Mouse (Mus musculus) lung, embryonic 14.5 days (tissue): Measurements from ENCODE around the gene Clmp. TPM values are rescaled to one million over a fixed set of nuclear protein-coding genes. Genes with fewer than 3 reads are reported as not detected.
"Not testable (repeated sequence)": the region's sequence is repeated elsewhere in the genome, so short reads cannot be mapped to it uniquely, and the experiment has no call there.

ENCODE experiments used
- ATAC-seq: fragments of 200-750 bp; cut with Nextera tagmentation; 2 replicates; pipeline ENCODE4 v1.8.0; 2017; ENCODE audit warnings: mild to moderate bottlenecking, moderate TSS enrichment, moderate library complexity; ENCODE audit not compliant: insufficient read depth
- DNase-seq: peaks from one replicate; pipeline ENCODE4 v3.0.0-alpha.2; 2015
- H3K27ac ChIP-seq: fragments of 300-500 bp; sonication (generic); 2 replicates; pipeline ENCODE4 v1.5.1; 2014; ENCODE audit warnings: low read depth, mild to moderate bottlenecking, moderate library complexity
- H3K27me3 ChIP-seq: fragments of 300-500 bp; sonication (generic); 2 replicates; pipeline ENCODE4 v1.6.1; 2014; ENCODE audit warnings: low read length, control low read depth; ENCODE audit not compliant: insufficient read depth
- H3K36me3 ChIP-seq: fragments of 300-500 bp; sonication (generic); 2 replicates; pipeline ENCODE4 v1.6.1; 2014; ENCODE audit warnings: control low read depth; ENCODE audit not compliant: insufficient read depth
- H3K4me1 ChIP-seq: fragments of 300-500 bp; sonication (generic); 2 replicates; pipeline ENCODE4 v1.6.1; 2014; ENCODE audit warnings: antibody characterized with exemption, control low read depth; ENCODE audit not compliant: insufficient read depth
- H3K4me2 ChIP-seq: fragments of 300-500 bp; sonication (generic); 2 replicates; pipeline ENCODE4 v1.6.1; 2014; ENCODE audit warnings: mild to moderate bottlenecking
- H3K4me3 ChIP-seq: fragments of 300-500 bp; sonication (generic); 2 replicates; pipeline ENCODE4 v1.5.1; 2014; ENCODE audit warnings: low read depth, low read length
- H3K9ac ChIP-seq: fragments of 300-500 bp; sonication (generic); 2 replicates; pipeline ENCODE4 v1.6.1; 2014
- H3K9me3 ChIP-seq: fragments of 300-500 bp; sonication (generic); 2 replicates; pipeline ENCODE4 v1.6.1; 2016; ENCODE audit warnings: low read depth, low read length, control low read depth
- CTCF ChIP-seq: IDR thresholded peaks from 2 replicates; pipeline ENCODE4 v1.5.1; 2016; ENCODE audit warnings: antibody characterized with exemption, low read depth
- WGBS: fragments of 180-500 bp; shearing (Covaris S2); extraction: QIAGEN DNeasy Blood & Tissue Kit; methylation state at CpG from one replicate; pipeline ENCODE4 v1.1.7; 2014; 5-methylcytosine and 5-hydroxymethylcytosine counted together
- polyA plus RNA-seq: library from polyadenylated mRNA; unstranded; fragments of >200 nt; fragmentation: Nextera tagmentation; extraction: Ambion mirVana; gene quantifications from 2 replicates; pipeline ENCODE4 v1.2.1, GENCODE M21; 2014

Clmp gene
- polyA plus RNA-seq, 1 experiment from 2014 or later = 20.6 TPM

DNA sequence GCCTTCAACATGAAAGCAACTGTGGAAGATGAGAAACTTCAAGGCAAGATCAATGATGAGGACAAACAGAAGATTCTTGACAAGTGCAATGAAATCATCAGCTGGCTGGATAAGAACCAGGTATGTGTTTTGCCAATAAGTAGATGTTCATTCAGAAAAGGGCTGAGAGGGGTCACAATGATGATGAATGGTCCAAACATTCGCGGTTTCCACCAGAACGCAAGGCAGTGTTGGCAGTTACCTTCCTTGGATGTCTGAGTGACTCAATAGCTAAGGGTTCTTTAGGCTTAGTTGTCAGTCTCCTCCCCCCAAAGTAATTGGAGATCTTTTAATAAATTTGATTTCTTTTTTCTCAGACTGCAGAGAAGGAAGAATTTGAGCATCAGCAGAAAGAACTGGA, 118.8 kb downstream of the Clmp start:
- H3K4me1 ChIP-seq, H3K27me3 ChIP-seq, H3K27ac ChIP-seq, H3K9me3 ChIP-seq, ATAC-seq, DNase-seq, H3K9ac ChIP-seq: not testable (repeated sequence)
- WGBS = 49% methylated on average over 3 of the region's 3 CpGs
- peaks cover 54% of the 10 kb centered on the region for H3K36me3 ChIP-seq
- peak overlapping the region; percentile 60 for H3K4me2 ChIP-seq
- peak overlapping the region; percentile 12; the same call in 1 of the 2 replicates for H3K4me3 ChIP-seq

DNA sequence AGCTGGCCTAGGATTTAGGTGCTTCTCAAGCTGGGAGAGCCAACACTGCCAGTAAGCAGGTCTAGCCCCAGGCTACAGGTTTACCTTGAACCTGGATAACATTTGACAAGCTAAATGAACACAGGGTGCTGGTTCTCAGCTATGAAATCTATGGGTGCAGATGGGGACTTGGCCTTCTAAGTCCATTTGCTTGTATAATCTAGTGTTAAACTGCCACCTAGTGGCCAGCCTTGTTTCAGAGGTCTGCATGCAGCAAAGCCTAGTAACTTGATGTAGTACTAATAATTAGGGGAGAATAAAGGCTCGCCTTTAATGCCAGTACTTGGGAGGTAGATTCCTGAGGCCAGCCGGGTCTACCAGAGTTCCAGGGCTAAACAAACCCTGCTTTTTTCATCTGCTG, 119.5 kb downstream of the Clmp start:
- WGBS = 23% methylated on average over 2 of the region's 2 CpGs
- Histone ChIP-seq H3K4me1 (no peaks in the 10 kb centered on the region), H3K4me2 (peak overlapping the region; percentile 60), H3K4me3 (peak overlapping the region; percentile 17), H3K27ac (no peak overlapping the region), H3K9me3 (no peaks in the 10 kb centered on the region), H3K27me3 (no peaks in the 10 kb centered on the region), H3K36me3 (peaks cover 54% of the 10 kb centered on the region), H3K9ac (0 out of 2 replicates have a peak overlapping the region, but pooled peaks have one; percentile 18)
- no peak for ATAC-seq
- DNase-seq = peak; percentile 90
- TF ChIP-seq CTCF = peak; percentile 69

- H3K9ac ChIP-seq = no peak overlapping the region
- no peaks in the 10 kb centered on the region for H3K27me3 ChIP-seq
- DNase-seq (peak; percentile 87), ATAC-seq (peak; percentile 66)
- H3K9me3 ChIP-seq = no peaks in the 10 kb centered on the region
- H3K27ac ChIP-seq = peak overlapping the region; percentile 59; the same call in 1 of the 2 replicates
- H3K4me2 ChIP-seq = no peak overlapping the region; the same call in 1 of the 2 replicates
- TF ChIP-seq CTCF = peak; percentile 48
- 12% methylated on average over 5 of the region's 5 CpGs for WGBS
- H3K36me3 ChIP-seq = peaks cover 54% of the 10 kb centered on the region
- no peaks in the 10 kb centered on the region for H3K4me1 ChIP-seq
- H3K4me3 ChIP-seq = no peak overlapping the region
Observed at GRCm38 (mm10) chr9:40806440-40807288, 120.9 kb downstream of the Clmp start.

DNA sequence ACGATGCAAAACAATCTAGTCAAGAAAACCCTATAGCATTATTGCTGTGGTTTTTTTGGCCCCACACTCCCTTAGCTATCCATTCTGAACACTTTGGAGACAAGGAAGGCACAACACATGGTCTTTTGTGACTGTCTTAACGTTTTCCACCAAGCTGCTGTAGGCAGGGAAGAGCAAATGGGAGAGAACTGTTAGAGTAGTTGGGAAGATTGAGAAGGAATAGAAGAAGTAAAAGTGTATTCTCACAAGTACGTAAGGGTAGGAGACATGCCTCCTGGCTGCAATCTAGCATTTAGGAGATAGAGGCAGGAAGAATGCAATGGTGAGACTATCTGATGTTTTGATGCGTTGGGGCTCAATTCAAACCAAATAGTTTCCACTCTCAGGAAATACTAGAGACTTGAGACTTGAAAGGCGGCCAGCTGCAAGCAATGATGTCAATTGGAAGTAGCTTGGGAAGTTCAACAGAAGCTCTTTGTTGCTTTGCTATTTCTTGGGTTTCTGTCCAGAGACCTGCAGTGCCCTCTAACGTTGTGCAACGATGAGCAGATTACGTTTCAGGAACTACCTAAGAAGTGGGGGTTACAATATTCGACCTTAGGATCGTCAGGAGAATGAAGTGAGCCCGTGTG, 121.6 kb downstream of the Clmp start:
- ATAC-seq (peak; percentile 26), DNase-seq (peak; percentile 77)
- H3K27me3 ChIP-seq = no peaks in the 10 kb centered on the region
- no peak overlapping the region for H3K4me2 ChIP-seq
- no peak for TF ChIP-seq CTCF
- H3K9me3 ChIP-seq = no peaks in the 10 kb centered on the region
- no peak overlapping the region for H3K4me3 ChIP-seq
- no peaks in the 10 kb centered on the region for H3K4me1 ChIP-seq
- peaks cover 47% of the 10 kb centered on the region for H3K36me3 ChIP-seq
- WGBS = 10% methylated on average over 11 of the region's 11 CpGs
- no peak overlapping the region for H3K9ac ChIP-seq
- H3K27ac ChIP-seq = peak overlapping the region; percentile 59; the same call in 1 of the 2 replicates

GRCm38 (mm10) chr9:40808061-40808906, 122.5 kb downstream of the Clmp start:
- no peaks in the 10 kb centered on the region for H3K4me1 ChIP-seq
- ATAC-seq = peak; percentile 13; the same call in 1 of the 2 replicates
- peak; percentile 73 for DNase-seq
- no peak for TF ChIP-seq CTCF
- H3K4me2 ChIP-seq = no peak overlapping the region
- no peak overlapping the region for H3K9ac ChIP-seq
- H3K4me3 ChIP-seq = no peak overlapping the region
- H3K27me3 ChIP-seq = no peaks in the 10 kb centered on the region
- 22% methylated on average over 16 of the region's 16 CpGs for WGBS
- H3K9me3 ChIP-seq = no peaks in the 10 kb centered on the region
- peak overlapping the region; percentile 31; the same call in 1 of the 2 replicates for H3K27ac ChIP-seq
- H3K36me3 ChIP-seq = peaks cover 41% of the 10 kb centered on the region

DNA sequence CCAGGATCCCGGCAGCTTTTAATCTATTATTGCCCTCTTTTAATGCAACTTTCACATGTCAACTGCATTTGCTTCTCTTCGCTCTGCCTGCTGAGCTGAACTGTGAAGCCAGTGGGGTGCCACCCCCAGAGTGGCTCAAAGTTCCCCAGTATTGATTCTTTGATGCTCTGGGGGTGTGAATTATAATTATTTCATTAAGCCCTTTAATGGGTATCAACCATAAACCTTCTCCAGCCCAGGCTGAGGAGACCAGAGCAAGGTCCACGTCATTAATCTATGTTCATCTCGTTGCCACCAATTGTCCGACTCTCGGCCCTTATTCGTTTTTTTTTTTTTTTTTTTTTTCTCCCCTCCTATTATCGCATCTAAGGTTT, 123.1 kb downstream of the Clmp start:
- no peak overlapping the region for H3K4me2 ChIP-seq
- no peaks in the 10 kb centered on the region for H3K27me3 ChIP-seq
- 57% methylated on average over 8 of the region's 8 CpGs for WGBS
- DNase-seq = no peak
- H3K36me3 ChIP-seq = peaks cover 35% of the 10 kb centered on the region
- H3K4me1 ChIP-seq = no peaks in the 10 kb centered on the region
- no peak overlapping the region for H3K9ac ChIP-seq
- no peak overlapping the region for H3K4me3 ChIP-seq
- H3K9me3 ChIP-seq = no peaks in the 10 kb centered on the region
- ATAC-seq = no peak
- no peak for TF ChIP-seq CTCF
- H3K27ac ChIP-seq = no peak overlapping the region
